Mouse (Mus musculus) splenic B cell, adult 2 months (primary cell): ENCODE data around the gene Nppb.

Source experiments
- DNase-seq: peaks from one replicate; pipeline ENCODE4 v3.0.0-alpha.2; 2011; ENCODE audit warnings: low read depth, low spot score
- H3K27me3 ChIP-seq: 2 replicates; pipeline ENCODE4 v1.6.1; 2012; ENCODE audit warnings: mild to moderate bottlenecking, low read length, moderate library complexity, mixed read lengths; ENCODE audit not compliant: control insufficient read depth, poor library complexity, insufficient read depth, severe bottlenecking
- H3K36me3 ChIP-seq: 2 replicates; pipeline ENCODE4 v1.6.1; 2012; ENCODE audit warnings: mild to moderate bottlenecking, low read length, moderate library complexity, mixed read lengths; ENCODE audit not compliant: control insufficient read depth, poor library complexity, insufficient read depth, severe bottlenecking

Nppb gene

GRCm38 (mm10) chr4:147959881-147960831 lies 25.4 kb upstream of the Nppb start:
- DNase-seq = peak; percentile 73
- H3K36me3 ChIP-seq = no peaks in the 10 kb centered on the region
- H3K27me3 ChIP-seq = no peaks in the 10 kb centered on the region

GRCm38 (mm10) chr4:147962781-147963180 lies 22.8 kb upstream of the Nppb start:
- no peak for DNase-seq
- no peaks in the 10 kb centered on the region for H3K27me3 ChIP-seq
- H3K36me3 ChIP-seq = no peaks in the 10 kb centered on the region

GRCm38 (mm10) chr4:147963623-147964022 lies 22.0 kb upstream of the Nppb start:
- no peaks in the 10 kb centered on the region for H3K27me3 ChIP-seq
- no peak for DNase-seq
- H3K36me3 ChIP-seq = no peaks in the 10 kb centered on the region

GRCm38 (mm10) chr4:147965712-147966111 lies 19.9 kb upstream of the Nppb start:
- Histone ChIP-seq H3K27me3 (no peaks in the 10 kb centered on the region), H3K36me3 (no peaks in the 10 kb centered on the region)
- DNase-seq = no peak

GRCm38 (mm10) chr4:147968816-147969215 lies 16.8 kb upstream of the Nppb start:
- no peak for DNase-seq
- H3K27me3 ChIP-seq = no peaks in the 10 kb centered on the region
- H3K36me3 ChIP-seq = no peaks in the 10 kb centered on the region

GRCm38 (mm10) chr4:147969337-147969736 lies 16.3 kb upstream of the Nppb start:
- DNase-seq = no peak
- H3K27me3 ChIP-seq = no peaks in the 10 kb centered on the region

GRCm38 (mm10) chr4:147976237-147976636 lies 9.4 kb upstream of the Nppb start:
- no peak for DNase-seq
- Histone ChIP-seq H3K27me3 (no peaks in the 10 kb centered on the region), H3K36me3 (no peaks in the 10 kb centered on the region)

More at GRCm38 (mm10) chr4:147969337-147969736, 16.3 kb upstream of the Nppb start:
- H3K36me3 ChIP-seq = no peaks in the 10 kb centered on the region

- no peaks in the 10 kb centered on the region for H3K27me3 ChIP-seq
- DNase-seq = no peak
- no peaks in the 10 kb centered on the region for H3K36me3 ChIP-seq
These were observed 7.9 kb upstream of the Nppb start for GRCm38 (mm10) chr4:147977726-147978125.

GRCm38 (mm10) chr4:147978391-147978790 lies 7.2 kb upstream of the Nppb start:
- no peaks in the 10 kb centered on the region for H3K36me3 ChIP-seq
- H3K27me3 ChIP-seq = no peaks in the 10 kb centered on the region
- no peak for DNase-seq

GRCm38 (mm10) chr4:147979441-147979860 lies 6.1 kb upstream of the Nppb start:
- Histone ChIP-seq H3K27me3 (no peaks in the 10 kb centered on the region), H3K36me3 (no peaks in the 10 kb centered on the region)
- DNase-seq = no peak

- DNase-seq = no peak
- Histone ChIP-seq H3K36me3 (no peaks in the 10 kb centered on the region), H3K27me3 (no peaks in the 10 kb centered on the region)
These were observed 8.0 kb downstream of the Nppb start for GRCm38 (mm10) chr4:147993571-147994095.

GRCm38 (mm10) chr4:147995311-147995710 lies 9.7 kb downstream of the Nppb start:
- H3K36me3 ChIP-seq = no peaks in the 10 kb centered on the region
- H3K27me3 ChIP-seq = no peaks in the 10 kb centered on the region
- DNase-seq = no peak

- no peak for DNase-seq
- no peaks in the 10 kb centered on the region for H3K36me3 ChIP-seq
- no peaks in the 10 kb centered on the region for H3K27me3 ChIP-seq
These were observed 14.7 kb downstream of the Nppb start, which contains the start of gene Nppa for GRCm38 (mm10) chr4:148000202-148000772. Gene Nppa, plus strand, starts transcription at chr4:148000722.

GRCm38 (mm10) chr4:148001013-148001789 lies 15.6 kb downstream of the Nppb start:
- no peaks in the 10 kb centered on the region for H3K27me3 ChIP-seq

More at GRCm38 (mm10) chr4:148001013-148001789, 15.6 kb downstream of the Nppb start:
- no peak for DNase-seq
- H3K36me3 ChIP-seq = no peaks in the 10 kb centered on the region
